Mouse (Mus musculus): ENCODE measurements around the gene Tcf19.
A peak's percentile ranks its signal among the peaks of the same experiment; 100 is the strongest.
"Not testable (repeated sequence)": the region's sequence is repeated elsewhere in the genome, so short reads cannot be mapped to it uniquely, and the experiment has no call there.

Tcf19 gene

GRCm38 (mm10) chr17:35532901-35533300 is 16.3 kb upstream of the Tcf19 start, which contains the start of gene Psors1c2:
TSS of gene Psors1c2 (plus strand) at chr17:35533201.
- no peak for DNase-seq (ENCODE audit: low read depth)

GRCm38 (mm10) chr17:35532360-35532759 is 15.7 kb upstream of the Tcf19 start:
- DNase-seq (ENCODE audit: low read depth): no peak

- no peak for DNase-seq (ENCODE audit: low read depth)
Observed at GRCm38 (mm10) chr17:35526644-35527043, 10.0 kb upstream of the Tcf19 start.

DNA sequence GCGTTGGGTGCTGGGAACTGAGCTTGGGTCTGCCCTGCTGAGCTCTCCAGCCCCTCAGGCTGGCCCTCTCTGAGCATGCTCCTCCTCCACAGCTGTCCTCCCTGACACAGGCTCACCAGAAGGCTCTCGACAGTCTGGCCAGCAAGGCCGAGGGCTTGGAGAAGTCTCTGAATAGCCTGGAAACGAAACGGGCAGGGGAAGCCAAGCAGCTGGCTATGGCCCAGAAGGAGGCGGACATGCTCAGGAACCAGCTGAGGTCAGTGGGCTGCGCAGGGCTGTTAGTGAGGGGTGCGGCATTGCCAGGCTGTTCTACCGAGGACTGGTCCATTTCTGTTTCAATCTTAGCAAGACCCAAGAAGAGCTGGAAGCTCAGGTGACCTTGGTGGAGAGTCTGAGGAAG is 7.7 kb upstream of the Tcf19 start:
- DNase-seq (ENCODE audit: low read depth): no peak

DNA sequence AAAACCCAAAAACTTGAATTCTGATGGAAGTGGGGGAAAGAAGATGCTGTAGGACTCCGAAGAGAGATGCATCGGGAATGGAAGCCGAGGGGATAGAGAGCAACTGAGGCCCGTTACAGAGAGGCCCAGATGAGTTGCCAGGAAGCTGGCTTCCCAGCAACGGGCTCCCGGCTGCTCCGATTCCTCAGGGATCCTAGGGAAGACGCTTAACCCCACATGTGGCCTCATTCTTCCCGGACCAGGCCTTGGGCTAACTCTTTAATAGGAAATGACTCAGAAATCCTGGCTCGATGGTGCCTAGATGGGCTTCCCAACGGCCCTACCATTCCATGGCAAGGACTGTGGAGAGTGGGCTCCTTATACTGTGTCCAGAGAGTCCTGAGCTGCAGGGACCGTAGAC is 902 bp upstream of the Tcf19 start:
- DNase-seq (ENCODE audit: low read depth): no peak

- DNase-seq (ENCODE audit: low read depth): no peak
Observed at GRCm38 (mm10) chr17:35515911-35516640, 548 bp downstream of the Tcf19 start.

DNA sequence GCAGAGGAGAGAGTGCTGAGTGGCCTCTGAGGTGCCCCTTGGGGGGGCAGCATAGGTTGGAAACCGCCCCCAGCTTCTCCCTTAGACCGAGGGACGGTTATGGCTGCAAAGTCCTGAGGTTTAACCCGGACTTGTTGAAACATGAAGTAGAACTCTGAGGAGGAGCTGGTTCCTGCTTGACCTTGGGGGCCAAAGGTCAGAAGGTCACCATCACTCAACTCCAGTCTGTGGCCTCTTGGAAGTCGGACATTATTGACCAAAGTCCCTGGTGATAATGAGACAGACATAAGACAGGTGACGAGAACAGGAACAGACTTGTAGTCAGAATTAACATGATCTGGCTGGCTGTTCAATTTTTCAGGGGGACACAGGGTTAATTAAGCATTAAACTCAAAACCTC is 1.9 kb downstream of the Tcf19 start:
- no peak for DNase-seq (ENCODE audit: low read depth)

GRCm38 (mm10) chr17:35513886-35514285 is 2.7 kb downstream of the Tcf19 start:
- DNase-seq (ENCODE audit: low read depth): peak; percentile 66

DNA sequence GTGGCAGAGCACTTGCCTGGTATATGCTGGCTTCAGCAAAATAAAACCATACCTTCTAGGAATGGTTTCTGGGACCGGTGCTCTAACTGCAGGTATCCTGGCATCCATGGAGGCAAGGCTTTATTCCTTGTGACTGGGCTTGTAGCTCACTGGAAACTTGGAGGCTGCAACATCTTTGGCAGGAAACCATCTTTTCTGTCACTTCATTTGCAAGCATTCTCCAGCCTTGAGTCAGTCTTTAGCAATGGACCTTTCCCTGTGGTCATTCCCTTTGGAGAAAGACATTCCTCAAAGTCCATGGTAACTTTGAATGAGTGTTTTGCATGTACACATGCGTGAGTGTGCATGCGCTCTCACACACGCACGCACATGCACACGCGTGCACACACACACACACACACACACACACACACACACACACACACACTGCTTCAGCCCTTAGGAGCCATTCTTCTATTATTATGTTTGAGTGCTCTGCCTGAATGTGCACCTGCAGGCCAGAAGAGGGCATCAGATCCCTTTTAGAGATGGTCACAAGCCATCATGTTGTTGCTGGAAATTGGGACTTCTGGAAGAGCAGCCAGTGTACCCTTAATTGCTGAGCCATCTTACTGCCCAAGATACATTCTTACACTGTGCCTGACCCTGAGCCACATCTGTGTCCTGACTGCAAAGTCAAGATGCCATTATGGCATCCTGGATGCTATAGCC is 3.6 kb downstream of the Tcf19 start:
- no peak for DNase-seq (ENCODE audit: low read depth)

GRCm38 (mm10) chr17:35509284-35509683 is 7.3 kb downstream of the Tcf19 start:
- no peak for DNase-seq (ENCODE audit: low read depth)

DNA sequence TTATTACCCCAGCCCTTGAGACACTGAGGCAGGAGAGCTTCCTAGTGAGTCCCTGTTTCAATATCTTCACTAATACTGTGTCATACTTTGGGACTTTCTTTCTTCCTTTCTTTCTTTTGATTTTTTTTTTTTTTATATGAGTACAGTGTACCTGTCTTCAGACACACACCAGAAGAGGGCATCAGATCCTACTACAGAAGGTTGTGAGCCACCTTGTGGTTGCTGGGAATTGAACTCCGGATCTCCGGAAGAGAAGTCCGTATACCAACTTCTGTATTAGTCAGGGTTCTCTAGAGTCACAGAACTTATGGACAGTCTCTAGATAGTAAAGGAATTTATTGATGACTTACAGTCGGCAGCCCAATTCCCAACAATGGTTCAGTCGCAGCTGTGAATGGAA is 8.3 kb downstream of the Tcf19 start:
- not testable (repeated sequence) for DNase-seq (ENCODE audit: low read depth)

GRCm38 (mm10) chr17:35507556-35508260 is 8.9 kb downstream of the Tcf19 start:
- no peak for DNase-seq (ENCODE audit: low read depth)

DNA sequence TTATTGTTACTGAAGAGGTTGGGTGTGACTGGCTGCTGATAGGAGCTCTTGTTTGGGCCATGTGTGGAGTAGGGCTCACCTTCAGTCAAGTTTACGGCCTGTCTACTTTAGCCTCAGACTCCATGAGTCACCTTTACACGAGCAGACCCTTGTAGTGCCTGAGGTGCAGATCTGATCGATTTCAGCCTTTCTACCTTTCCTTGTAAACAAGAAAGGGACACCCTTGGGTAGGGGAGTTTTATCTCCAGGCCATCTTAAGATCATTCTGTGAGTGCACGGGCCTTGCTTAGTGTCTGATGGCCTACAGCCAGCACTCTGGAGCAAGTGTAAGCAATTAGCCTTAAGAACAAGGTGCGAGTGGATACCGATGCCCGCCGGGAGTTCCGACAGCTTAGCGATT is 9.7 kb downstream of the Tcf19 start:
- no peak for DNase-seq (ENCODE audit: low read depth)

DNA sequence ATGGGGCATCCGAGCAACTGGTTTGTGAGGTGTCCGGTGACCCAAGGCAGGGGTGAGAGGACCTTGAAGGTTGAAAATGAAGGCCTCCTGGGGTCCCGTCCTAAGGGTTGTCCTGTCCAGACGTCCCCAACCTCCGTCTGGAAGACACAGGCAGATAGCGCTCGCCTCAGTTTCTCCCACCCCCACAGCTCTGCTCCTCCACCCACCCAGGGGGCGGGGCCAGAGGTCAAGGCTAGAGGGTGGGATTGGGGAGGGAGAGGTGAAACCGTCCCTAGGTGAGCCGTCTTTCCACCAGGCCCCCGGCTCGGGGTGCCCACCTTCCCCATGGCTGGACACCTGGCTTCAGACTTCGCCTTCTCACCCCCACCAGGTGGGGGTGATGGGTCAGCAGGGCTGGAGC is 10.8 kb downstream of the Tcf19 start, which contains the start of gene Pou5f1:
Gene Pou5f1, plus strand, starts transcription at position 243 of the 400 bp plus-strand sequence.
- DNase-seq (ENCODE audit: low read depth): no peak

DNA sequence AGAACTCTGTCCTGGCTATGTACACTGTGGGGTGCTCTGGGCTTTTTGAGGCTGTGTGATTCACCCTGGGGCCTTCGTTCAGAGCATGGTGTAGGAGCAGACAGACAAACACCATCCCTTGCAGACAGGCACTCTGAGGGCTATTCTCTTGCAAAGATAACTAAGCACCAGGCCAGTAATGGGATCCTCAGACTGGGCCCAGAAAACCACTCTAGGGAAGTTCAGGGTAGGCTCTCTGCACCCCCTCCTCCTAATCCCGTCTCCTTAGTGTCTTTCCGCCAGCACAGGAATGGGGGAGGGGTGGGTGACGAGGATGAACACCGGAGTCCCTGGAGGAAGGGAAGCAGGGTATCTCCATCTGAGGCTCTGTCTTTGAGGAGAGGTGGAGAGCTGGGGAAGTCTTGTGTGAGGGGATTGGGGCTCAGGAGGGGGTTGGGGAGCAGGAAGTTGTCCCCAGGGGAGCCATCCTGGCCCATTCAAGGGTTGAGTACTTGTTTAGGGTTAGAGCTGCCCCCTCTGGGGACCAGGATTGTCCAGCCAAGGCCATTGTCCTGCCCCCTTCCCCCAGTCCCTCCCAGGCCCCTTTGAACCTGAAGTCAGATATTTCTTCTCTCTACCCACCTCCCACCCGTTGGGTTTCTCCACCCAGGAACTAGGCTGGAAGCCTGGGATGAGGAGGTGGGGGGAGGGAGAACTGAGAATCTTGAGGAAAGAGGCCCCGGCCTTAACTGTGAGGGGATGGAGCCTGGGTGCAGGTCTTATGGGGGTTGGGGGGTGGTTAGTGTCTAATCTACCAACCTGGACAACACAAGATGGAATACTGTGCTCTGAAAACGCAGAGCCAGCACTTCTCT is 11.8 kb downstream of the Tcf19 start:
- DNase-seq (ENCODE audit: low read depth): no peak

DNA sequence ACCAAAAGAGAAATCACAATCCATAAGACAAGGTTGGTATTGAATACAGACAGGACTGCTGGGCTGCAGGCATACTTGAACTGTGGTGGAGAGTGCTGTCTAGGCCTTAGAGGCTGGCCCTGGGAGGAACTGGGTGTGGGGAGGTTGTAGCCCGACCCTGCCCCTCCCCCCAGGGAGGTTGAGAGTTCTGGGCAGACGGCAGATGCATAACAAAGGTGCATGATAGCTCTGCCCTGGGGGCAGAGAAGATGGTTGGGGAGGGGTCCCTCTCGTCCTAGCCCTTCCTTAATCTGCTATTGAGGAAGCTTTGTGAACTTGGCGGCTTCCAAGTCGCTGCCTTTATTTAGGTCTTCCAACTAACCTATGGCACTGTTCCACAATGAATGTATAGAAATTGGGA is 12.8 kb downstream of the Tcf19 start:
- no peak for DNase-seq (ENCODE audit: low read depth)

DNA sequence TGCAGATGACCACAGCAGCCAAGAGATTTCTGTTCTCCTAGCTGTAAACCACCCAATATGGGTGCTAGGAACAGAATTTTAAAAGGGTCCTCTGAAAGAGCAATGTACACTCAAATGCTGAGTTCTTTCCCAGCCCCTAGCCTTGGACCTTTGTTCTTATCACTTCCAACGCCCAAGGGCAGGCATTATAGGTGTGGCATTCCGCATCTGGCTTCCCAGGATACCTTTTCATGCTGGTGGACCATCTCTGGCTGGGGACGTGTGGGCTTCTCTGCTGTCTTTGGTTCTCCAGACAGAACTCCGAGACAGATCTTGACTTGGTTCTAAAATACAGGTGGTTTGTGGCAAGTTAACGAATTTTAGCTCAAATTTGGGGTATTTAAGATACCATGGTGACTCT is 13.9 kb downstream of the Tcf19 start:
- no peak for DNase-seq (ENCODE audit: low read depth)

DNA sequence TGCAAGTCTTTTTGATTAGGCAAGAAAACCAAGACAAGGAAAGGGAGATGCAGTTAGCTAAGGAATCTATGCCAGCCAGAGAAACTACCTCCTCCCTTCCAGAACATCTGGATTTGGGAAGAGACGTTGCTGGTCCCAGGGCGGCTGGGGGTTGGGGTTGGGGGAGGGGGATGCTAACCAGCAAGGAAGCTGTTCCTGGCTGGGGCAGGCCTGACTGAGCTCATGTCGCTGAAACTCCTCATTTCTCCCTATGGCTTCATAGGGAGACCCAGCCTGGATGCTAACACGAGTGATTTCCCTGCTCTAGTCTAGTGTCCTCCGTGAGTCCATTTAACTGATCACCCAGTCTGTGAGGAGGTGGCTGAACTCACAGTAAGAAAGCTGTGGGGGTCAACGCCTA is 14.4 kb downstream of the Tcf19 start:
- DNase-seq (ENCODE audit: low read depth): no peak

DNA sequence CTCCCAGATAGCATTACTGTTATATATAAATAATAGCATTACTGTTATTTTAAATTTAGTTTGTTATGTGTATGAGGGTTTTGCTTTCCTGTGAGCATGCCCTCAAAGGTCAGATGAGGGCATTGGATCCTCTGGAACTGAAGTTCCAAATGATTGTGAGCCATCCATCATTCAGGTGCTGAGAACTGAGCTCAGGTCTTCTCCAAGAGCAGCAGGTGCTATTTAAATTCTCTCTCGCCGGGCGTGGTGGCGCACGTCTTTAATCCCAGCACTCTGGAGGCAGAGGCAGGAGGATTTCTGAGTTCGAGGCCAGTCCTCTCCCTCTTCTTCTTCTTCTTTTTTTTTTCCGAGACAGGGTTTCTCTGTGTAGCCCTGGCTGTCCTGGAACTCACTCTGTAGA is 19.5 kb downstream of the Tcf19 start:
- DNase-seq (ENCODE audit: low read depth): no peak

GRCm38 (mm10) chr17:35490320-35490719 is 26.3 kb downstream of the Tcf19 start:
- DNase-seq (ENCODE audit: low read depth): no peak

GRCm38 (mm10) chr17:35488041-35488440 is 28.6 kb downstream of the Tcf19 start:
- DNase-seq (ENCODE audit: low read depth): no peak

DNA sequence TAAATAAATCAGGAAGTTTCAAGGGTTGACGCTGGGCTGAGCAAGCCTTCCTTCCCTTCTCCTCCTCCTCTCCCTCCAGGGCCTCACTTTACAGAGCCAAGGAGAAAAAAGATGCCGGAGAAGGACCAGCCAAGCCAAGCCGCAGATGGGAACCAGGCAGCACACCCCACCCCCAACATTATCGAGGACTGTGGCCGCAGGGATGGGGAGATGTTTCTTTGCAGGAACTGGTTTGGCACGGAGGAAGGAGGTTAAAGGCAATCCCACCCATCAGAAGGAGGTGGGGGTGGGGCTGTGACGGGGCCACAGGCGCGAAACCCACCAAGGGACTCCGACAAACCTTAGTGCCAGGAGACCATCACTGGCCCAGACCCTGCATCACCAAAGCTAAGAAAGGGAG is 29.9 kb downstream of the Tcf19 start:
- DNase-seq (ENCODE audit: low read depth): no peak
